Mouse (Mus musculus) testis, postnatal 14 days (tissue): ENCODE results near the gene Wdr95.
A peak's percentile ranks its signal among the peaks of the same experiment; 100 is the strongest.

Experiments used
- DNase-seq: peaks from one replicate; pipeline ENCODE4 v3.0.0; 2021; ENCODE audit warnings: low spot score

Gene Wdr95

DNA sequence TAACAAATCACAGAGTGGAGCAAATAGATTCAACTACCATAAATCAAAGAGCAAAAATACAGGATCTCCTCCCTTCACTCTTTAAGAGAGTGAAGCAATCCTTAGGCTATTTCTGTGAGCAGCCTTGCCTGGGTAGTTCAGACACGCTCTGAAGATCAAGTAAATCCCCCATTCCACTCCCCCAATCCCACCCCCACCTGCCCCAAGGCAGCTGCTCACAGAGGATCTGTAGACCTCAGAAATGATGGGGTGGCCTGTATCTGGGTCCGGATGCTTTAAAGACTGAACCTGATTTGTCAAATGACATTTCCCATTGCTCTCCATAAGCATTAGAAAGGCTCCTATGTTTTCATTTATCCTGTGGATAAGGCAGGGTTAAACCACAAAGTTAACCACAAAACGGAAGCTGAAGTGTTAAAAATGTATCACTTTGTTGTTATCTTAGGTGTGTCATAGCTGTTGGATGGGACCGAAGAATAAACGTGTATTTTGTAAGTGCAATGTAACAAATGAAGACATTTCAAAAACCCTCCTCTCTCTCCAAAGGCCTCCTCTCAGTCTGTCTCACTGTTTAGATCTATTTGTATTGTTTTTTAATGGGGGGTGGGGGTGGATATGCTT, 54.3 kb downstream of the Wdr95 start:
- DNase-seq = no peak

DNA sequence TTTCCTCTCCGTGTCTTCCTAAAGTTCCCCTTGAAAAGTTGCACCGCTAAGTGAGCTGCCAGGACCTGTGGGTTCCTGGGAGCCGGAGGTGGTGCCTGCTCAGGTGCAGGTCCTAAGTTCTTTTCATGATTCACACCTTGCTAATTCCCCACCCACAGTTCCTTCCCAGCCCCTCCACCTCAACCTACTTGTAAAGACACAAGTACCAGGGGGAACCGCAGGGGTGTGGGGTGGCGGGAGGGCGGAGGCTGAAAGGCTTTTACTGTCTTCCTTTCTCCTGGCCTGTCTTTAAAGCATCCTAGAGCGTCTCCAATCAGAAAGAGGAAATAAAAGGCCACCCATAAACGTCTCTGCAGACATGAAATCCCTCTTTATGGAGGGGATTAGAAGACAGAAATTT, 55.0 kb downstream of the Wdr95 start:
- no peak for DNase-seq

DNA sequence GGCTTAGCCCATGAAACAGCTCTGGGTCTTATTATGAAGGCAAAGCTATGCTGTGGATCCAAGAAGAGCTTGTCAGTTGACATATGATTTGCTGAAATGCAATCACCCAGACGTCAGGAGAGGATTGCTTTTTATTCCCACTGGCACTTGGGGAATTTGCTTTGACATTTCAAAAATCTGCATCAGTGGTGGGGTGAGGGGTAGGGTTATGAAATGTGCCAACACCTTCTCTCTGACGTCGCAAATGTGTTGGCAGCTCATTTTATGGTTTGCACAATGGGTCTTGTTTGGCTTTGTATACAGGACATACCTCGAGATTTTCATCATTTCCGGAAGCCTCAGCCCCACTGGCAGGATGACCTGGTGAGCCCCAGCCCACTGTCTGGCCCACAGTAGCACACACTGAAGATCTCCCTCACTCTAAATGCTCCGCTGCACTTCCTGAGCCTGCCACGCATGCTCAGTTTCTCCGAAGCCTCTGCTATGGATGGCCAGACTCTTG, 55.7 kb downstream of the Wdr95 start:
- no peak for DNase-seq

- no peak for DNase-seq
Observed at GRCm38 (mm10) chr5:149585231-149585630, 56.8 kb downstream of the Wdr95 start.

DNA sequence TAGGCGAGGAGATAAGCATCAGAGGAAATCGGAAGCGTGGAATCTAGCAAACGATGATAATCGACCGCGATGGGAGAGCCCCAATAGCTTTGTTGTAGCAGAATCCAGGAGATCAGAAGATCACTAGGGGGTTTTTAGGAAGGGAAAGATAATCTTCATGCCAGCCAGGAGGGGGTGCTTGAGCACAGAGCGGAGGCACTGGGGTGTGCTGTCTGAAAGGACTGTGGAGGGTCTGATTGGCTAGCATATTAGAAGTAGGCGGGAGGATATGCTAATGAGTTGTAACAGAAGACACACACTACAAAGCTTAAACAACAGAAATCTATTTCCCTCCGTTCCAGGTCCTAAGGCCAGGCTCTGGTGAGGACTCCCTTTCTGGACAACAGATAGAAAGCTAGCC, 57.4 kb downstream of the Wdr95 start:
- DNase-seq = no peak

DNA sequence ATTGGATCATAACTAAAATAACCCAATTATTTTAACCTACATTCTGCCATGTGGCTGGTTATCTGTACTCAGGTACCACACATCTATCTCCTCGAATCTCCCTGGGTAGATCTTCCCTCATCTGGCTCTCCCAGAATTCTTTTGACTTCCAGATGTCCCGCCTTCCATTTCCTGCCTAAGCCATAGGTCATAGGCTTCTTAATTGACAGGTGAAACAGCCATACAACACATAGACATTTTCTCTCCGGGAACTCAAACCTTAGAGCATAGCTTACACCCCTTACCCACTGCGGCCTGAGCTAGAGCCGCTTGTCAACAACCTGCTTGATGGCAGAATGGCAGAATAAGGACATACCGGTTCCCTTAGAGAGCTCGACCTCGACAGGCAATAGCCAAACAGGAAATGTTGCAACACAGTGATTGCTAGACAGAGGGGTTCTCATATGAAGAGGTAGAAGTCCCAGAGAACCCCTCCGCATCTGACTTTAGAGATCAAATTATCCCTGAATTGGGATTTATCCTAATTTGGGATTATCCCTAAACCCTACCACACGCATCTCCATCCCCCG, 58.9 kb downstream of the Wdr95 start:
- DNase-seq = no peak

DNA sequence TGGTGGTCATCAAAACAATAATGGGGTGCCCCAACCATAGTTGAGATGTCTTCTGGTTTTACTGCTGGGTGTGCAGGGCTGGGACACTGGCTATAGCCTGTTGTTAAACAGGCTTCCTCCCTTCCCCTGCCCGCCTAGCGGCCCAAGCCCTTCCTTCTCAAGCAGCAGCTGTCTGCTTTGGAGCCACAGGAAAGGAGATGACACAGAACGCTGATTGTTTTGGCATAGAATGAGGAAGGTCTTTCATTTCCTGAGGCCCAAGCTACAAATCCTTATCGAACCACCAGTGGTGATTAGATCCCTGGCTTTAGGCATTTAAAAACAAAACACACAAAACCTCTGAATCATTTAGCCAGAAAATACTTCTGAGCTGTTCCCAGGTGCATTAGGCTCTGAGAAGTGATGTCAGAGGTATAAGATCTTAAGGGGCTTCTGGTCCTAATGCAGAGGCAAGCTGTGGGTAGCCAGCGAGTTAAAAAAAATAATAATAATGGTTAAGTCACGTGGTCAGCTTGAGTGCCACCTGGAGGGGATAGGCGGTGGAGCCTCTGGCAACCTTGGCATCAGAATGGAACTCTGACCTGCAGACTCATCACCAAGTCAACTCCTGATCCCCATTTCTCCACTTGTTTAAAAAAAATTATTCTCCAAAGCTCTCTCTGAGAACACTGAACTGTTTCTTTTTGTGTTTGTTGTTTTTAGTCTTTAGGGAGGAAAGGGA, 60.5 kb downstream of the Wdr95 start:
- no peak for DNase-seq

GRCm38 (mm10) chr5:149589932-149590331, 61.5 kb downstream of the Wdr95 start:
- no peak for DNase-seq

DNA sequence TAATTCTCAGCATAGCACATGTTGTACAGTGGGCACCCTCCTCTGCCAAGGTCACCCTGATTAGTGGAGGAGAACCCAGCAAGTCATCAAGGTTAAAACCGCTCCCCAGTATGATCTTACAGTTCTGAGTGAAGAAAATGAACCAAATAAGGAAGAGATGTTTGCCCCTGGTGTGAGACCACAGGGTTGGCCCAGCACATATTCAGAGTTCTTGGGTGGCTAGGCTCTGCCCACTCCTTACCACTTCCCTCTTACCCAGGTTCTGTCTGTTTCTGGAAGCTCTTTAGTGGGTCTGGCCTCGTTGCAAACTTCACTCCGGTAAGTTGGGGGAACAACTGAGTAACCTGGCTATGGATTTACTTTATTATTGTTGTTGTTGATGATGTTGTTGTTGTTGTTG, 65.7 kb downstream of the Wdr95 start:
- no peak for DNase-seq

DNA sequence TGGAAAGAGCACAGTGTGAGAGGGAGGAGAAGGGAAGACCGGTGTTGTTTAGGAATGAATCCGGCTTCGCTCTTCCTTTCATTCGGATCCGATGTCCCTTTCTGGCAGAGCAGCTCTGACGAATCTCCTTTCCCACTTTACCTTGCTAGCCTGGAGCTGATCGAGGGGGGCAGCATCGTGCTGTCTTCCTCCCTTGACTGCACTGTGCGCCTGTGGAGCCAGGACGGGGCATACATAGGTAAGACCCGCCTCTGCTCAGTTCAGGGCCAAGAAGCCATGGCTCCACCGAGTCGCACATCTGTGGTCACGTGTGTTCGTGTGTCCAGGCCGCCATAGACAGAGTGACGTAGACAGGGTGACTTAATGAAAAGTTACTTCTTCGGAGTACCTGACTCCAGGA, 68.9 kb downstream of the Wdr95 start:
- no peak for DNase-seq

- no peak for DNase-seq
Observed at GRCm38 (mm10) chr5:149601996-149602395, 73.5 kb downstream of the Wdr95 start.

DNA sequence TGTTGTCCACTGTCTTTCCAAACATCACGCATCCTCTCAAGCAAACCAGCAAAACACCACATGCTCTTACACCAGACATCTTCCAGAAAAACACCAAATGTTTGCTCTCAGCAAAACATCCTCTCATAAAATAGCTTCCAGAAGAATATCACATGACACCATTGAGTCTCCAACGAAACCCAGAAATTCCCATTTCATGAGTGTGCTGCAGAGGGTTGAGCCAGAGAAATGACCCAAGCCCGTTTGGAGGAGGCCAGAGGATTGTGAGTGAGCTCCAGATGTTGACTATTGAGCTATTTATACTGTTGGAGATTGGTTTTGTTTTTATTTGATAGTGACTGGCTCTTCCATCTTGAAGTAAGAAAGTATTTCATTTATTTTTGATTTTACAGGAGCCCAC, 74.8 kb downstream of the Wdr95 start:
- DNase-seq = no peak

- DNase-seq = no peak
Observed at GRCm38 (mm10) chr5:149607083-149607720, 78.7 kb downstream of the Wdr95 start.

GRCm38 (mm10) chr5:149611476-149612164, 83.1 kb downstream of the Wdr95 start:
- DNase-seq = peak; percentile 27

DNA sequence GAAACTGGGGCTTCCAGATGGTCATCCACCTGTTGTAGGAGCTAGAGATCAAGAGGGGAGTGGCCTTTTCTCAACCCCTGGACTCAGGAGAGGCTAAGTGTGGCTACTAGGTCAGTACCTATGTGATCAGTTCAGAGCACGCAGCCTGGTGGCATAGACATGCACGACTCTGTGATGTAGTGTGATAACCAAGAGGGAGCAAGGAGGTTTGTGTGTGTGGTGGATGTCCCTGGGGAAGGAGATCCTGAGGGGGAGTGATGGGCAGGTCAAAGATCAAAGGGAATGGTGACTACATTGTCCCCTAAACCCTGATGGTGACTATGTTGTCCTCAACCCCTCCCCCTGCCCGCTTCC, 83.7 kb downstream of the Wdr95 start:
- no peak for DNase-seq

- no peak for DNase-seq
Observed at GRCm38 (mm10) chr5:149612740-149613139, 84.3 kb downstream of the Wdr95 start.

DNA sequence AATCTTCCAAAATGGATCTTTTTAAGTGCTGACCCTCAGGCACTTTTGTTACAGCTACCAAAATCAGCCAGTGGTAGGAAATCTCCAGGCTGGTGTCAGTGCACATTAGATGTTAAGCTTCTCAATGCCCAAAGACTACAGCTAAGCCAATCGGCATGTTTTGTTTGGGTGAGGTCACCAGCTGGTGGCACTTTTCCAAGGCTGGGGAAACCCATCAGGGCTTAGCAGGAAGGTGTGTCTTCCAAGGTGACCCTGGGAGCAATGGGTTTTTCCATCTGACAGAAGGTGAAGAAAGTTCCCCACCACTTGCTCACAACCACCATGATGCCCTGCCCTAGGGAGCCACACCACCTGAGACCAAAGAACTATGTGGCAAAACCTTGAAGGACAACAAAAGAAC, 87.7 kb downstream of the Wdr95 start:
- DNase-seq = no peak

DNA sequence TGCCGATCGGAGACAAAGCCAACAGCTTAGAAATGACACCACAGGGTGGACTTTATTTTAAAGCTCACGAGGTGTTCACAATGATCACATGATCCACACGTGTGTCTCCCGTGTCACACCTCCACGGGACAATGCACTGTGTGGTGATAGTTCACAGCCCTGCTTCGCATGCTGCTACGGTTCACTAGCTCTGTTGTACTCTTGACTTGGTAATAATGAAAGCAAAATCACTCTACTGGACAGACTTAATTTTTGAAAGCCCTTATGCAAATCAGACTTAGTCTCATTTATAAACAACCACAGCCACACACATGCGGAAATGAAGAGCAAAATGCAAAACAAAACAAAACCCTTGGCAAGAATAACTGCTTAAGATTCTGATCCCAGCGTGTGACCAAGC, 88.3 kb downstream of the Wdr95 start:
- DNase-seq = no peak

- DNase-seq = no peak
Observed at GRCm38 (mm10) chr5:149617776-149618425, 89.4 kb downstream of the Wdr95 start.

DNA sequence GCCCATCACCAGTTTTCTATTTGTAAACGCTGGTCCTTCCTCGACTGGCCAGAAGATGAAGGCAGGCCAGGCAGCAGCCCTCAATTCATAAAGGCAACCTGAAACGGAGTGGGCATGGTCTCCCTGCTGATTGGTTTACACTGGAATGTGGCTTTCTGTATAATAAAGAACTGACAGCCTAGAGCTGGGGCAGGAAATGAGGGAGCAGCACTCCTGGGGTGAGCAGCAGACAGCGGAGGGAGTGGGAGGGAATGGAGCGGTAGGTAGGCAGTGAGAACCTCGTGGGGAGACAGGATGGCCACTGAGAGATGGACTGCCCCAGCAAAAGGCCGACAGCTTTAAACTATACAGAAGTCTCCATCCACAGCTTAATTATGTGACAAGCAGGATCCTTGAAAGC, 93.7 kb downstream of the Wdr95 start:
- DNase-seq = no peak

DNA sequence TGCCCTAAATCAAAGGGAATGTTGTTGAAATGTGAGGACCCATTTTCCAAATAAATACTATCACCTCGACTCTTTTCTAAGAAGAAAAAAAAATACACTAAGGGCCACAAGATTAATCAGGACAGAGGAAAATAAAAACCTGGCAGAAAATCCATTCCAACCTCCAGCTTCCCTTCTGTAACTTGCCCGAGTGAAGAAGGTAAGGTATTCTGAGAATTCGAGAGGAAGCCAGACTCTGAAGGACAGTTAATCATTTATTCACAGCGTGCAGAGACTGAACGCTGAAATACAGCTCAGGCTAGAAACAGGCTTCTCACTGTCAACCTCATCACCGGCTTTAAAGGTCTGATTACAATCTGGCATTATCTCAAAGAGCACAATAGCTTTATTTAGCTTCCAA, 94.2 kb downstream of the Wdr95 start:
- DNase-seq = no peak
